Mouse (Mus musculus) small intestine, adult 2 months (tissue): ENCODE measurements at regions not wholly inside any gene's neighbourhood (a gene's known extent, or its start where the extent isn't known, plus 50 kb on each side); places are given as distances from the start of the nearest gene placed in this dataset.

Experiments
- CTCF ChIP-seq: fragments of 200-500 bp; IDR thresholded peaks from 2 replicates; pipeline ENCODE4 v1.5.1; 2012; ENCODE audit warnings: low read depth, mild to moderate bottlenecking, control low read depth, inconsistent platforms, low read length, moderate library complexity, mixed read lengths; ENCODE audit not compliant: insufficient replicate concordance, insufficient read length; ENCODE audit errors: extremely low read depth
- POLR2A ChIP-seq: fragments of 200-500 bp; IDR thresholded peaks from 2 replicates; pipeline ENCODE4 v1.6.1; 2012; ENCODE audit warnings: low read depth, mild to moderate bottlenecking, control low read depth, inconsistent platforms, low read length, moderate library complexity

GRCm38 (mm10) chr9:101464727-101465427 is 213.3 kb upstream of the Ppp2r3a start:
- TF ChIP-seq CTCF (no peak), POLR2A (no peak)
